Mouse (Mus musculus) ES-E14 (cell line): ENCODE data around the gene Scg5.

Experiments used
- HCFC1 ChIP-seq: IDR thresholded peaks from 2 replicates; pipeline ENCODE4 v1.6.1; 2012; ENCODE audit warnings: low read length, inconsistent platforms, borderline replicate concordance; ENCODE audit not compliant: insufficient read depth
- ZC3H11A ChIP-seq: IDR thresholded peaks from 2 replicates; pipeline ENCODE4 v1.6.1; 2012; ENCODE audit warnings: low read depth, mild to moderate bottlenecking, inconsistent platforms, low read length, borderline replicate concordance
- ZNF384 ChIP-seq: IDR thresholded peaks from 2 replicates; pipeline ENCODE4 v1.6.1; 2012; ENCODE audit warnings: low read depth, low read length, inconsistent platforms

GRCm38 (mm10) chr2:113845081-113845480 is 16.2 kb upstream of the Scg5 start:
- TF ChIP-seq HCFC1 (no peak), ZC3H11A (no peak), ZNF384 (no peak)
